Mouse (Mus musculus) lung, embryonic 14.5 days (tissue): ENCODE data around the gene Il2ra. TPM values are rescaled to one million over a fixed set of nuclear protein-coding genes. Genes with fewer than 3 reads are reported as not detected.
A peak's percentile ranks its signal among the peaks of the same experiment; 100 is the strongest.

Source experiments
- ATAC-seq: fragments of 200-750 bp; cut with Nextera tagmentation; 2 replicates; pipeline ENCODE4 v1.8.0; 2017; ENCODE audit warnings: mild to moderate bottlenecking, moderate TSS enrichment, moderate library complexity; ENCODE audit not compliant: insufficient read depth
- DNase-seq: peaks from one replicate; pipeline ENCODE4 v3.0.0-alpha.2; 2015
- H3K27ac ChIP-seq: fragments of 300-500 bp; sonication (generic); 2 replicates; pipeline ENCODE4 v1.5.1; 2014; ENCODE audit warnings: low read depth, mild to moderate bottlenecking, moderate library complexity
- H3K27me3 ChIP-seq: fragments of 300-500 bp; sonication (generic); 2 replicates; pipeline ENCODE4 v1.6.1; 2014; ENCODE audit warnings: low read length, control low read depth; ENCODE audit not compliant: insufficient read depth
- H3K36me3 ChIP-seq: fragments of 300-500 bp; sonication (generic); 2 replicates; pipeline ENCODE4 v1.6.1; 2014; ENCODE audit warnings: control low read depth; ENCODE audit not compliant: insufficient read depth
- H3K4me1 ChIP-seq: fragments of 300-500 bp; sonication (generic); 2 replicates; pipeline ENCODE4 v1.6.1; 2014; ENCODE audit warnings: antibody characterized with exemption, control low read depth; ENCODE audit not compliant: insufficient read depth
- H3K4me2 ChIP-seq: fragments of 300-500 bp; sonication (generic); 2 replicates; pipeline ENCODE4 v1.6.1; 2014; ENCODE audit warnings: mild to moderate bottlenecking
- H3K4me3 ChIP-seq: fragments of 300-500 bp; sonication (generic); 2 replicates; pipeline ENCODE4 v1.5.1; 2014; ENCODE audit warnings: low read depth, low read length
- H3K9ac ChIP-seq: fragments of 300-500 bp; sonication (generic); 2 replicates; pipeline ENCODE4 v1.6.1; 2014
- H3K9me3 ChIP-seq: fragments of 300-500 bp; sonication (generic); 2 replicates; pipeline ENCODE4 v1.6.1; 2016; ENCODE audit warnings: low read depth, low read length, control low read depth
- CTCF ChIP-seq: IDR thresholded peaks from 2 replicates; pipeline ENCODE4 v1.5.1; 2016; ENCODE audit warnings: antibody characterized with exemption, low read depth
- WGBS: fragments of 180-500 bp; shearing (Covaris S2); extraction: QIAGEN DNeasy Blood & Tissue Kit; methylation state at CpG from one replicate; pipeline ENCODE4 v1.1.7; 2014; 5-methylcytosine and 5-hydroxymethylcytosine counted together
- polyA plus RNA-seq: library from polyadenylated mRNA; unstranded; fragments of >200 nt; fragmentation: Nextera tagmentation; extraction: Ambion mirVana; gene quantifications from 2 replicates; pipeline ENCODE4 v1.2.1, GENCODE M21; 2014

Il2ra gene
- polyA plus RNA-seq, 1 experiment from 2014 or later = not detected

DNA sequence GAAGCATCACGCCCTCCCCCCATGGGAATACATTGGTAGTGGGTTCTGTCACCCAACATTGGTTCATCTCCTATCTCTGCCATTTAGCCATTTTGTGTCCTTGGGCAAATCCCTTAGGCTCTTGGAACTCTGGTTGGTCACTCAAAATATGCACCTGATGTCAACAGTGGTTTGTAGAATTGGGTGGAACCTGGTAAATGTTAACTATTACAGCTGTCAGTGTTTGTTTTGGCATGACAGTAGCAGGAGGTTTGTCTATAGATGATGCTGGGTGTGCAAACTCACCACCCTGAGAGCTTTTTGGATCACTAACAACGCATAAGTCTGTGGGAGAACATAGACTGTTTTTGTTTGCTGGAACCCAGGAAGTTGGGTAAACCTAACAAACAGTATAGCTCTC is 76.0 kb downstream of the Il2ra start:
- Histone ChIP-seq H3K27me3 (no peaks in the 10 kb centered on the region), H3K4me2 (no peak overlapping the region), H3K4me3 (no peak overlapping the region), H3K4me1 (no peaks in the 10 kb centered on the region), H3K9me3 (no peaks in the 10 kb centered on the region), H3K36me3 (no peaks in the 10 kb centered on the region), H3K9ac (no peak overlapping the region), H3K27ac (no peak overlapping the region)
- ATAC-seq (no peak), DNase-seq (no peak)
- 78% methylated on average over 2 of the region's 2 CpGs for WGBS
- no peak for TF ChIP-seq CTCF

DNA sequence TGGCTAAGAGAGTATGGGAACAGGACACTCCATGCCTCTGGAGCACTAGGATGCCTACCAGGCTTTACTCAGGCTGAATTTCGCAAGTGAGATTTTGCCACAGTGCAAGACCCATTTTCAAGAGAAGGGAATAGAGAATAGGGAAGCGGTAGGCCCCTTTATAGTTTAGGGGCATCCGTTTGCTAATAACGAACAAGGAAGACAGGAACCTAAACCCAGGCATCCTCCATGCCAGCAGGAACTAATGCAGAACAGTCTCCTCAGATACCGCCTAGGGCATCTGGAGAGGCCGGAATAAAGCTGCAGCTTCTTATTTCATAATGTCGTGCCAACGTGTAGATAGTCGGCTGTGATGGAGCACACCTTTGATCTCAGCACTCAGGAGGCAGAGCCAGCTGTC is 80.0 kb downstream of the Il2ra start:
- Histone ChIP-seq H3K4me1 (no peaks in the 10 kb centered on the region), H3K4me3 (no peak overlapping the region), H3K4me2 (no peak overlapping the region), H3K27me3 (no peaks in the 10 kb centered on the region), H3K27ac (no peak overlapping the region), H3K9ac (no peak overlapping the region), H3K36me3 (no peaks in the 10 kb centered on the region), H3K9me3 (no peaks in the 10 kb centered on the region)
- ATAC-seq = no peak
- DNase-seq = no peak
- WGBS = 77% methylated on average over 9 of the region's 9 CpGs
- TF ChIP-seq CTCF = no peak

- Histone ChIP-seq H3K4me2 (no peak overlapping the region), H3K9me3 (no peaks in the 10 kb centered on the region), H3K27ac (no peak overlapping the region), H3K36me3 (no peaks in the 10 kb centered on the region), H3K4me3 (no peak overlapping the region), H3K4me1 (no peaks in the 10 kb centered on the region), H3K9ac (no peak overlapping the region), H3K27me3 (no peaks in the 10 kb centered on the region)
- 90% methylated on average over 5 of the region's 5 CpGs for WGBS
- no peak for DNase-seq
- TF ChIP-seq CTCF = no peak
- no peak for ATAC-seq
Observed at GRCm38 (mm10) chr2:11727574-11727973, 85.0 kb downstream of the Il2ra start.

DNA sequence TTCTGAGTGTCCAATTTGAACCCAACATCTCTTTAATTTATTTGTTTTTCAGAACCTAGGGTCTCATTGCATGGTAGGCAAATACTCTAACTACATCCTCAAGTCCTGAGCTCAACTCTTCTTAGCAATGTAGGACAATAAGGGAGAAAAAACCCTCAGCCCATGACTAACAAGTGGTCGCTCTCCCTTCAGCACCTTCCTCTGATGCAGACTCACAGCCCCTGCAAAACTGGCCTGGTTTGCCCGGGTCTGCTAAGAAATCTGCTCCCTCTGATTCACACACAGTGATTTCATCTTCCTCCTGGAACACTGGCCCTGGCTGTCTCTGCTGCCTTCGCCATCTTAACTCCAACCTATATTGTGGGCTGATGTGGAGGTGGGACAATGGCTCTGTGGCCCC is 86.5 kb downstream of the Il2ra start:
- Histone ChIP-seq H3K9ac (no peak overlapping the region), H3K36me3 (no peaks in the 10 kb centered on the region), H3K27me3 (no peaks in the 10 kb centered on the region), H3K27ac (no peak overlapping the region), H3K9me3 (no peaks in the 10 kb centered on the region), H3K4me3 (no peak overlapping the region), H3K4me1 (no peaks in the 10 kb centered on the region), H3K4me2 (no peak overlapping the region)
- TF ChIP-seq CTCF = no peak
- DNase-seq (peak; percentile 44), ATAC-seq (no peak)
- 45% methylated on average over 3 of the region's 3 CpGs for WGBS

DNA sequence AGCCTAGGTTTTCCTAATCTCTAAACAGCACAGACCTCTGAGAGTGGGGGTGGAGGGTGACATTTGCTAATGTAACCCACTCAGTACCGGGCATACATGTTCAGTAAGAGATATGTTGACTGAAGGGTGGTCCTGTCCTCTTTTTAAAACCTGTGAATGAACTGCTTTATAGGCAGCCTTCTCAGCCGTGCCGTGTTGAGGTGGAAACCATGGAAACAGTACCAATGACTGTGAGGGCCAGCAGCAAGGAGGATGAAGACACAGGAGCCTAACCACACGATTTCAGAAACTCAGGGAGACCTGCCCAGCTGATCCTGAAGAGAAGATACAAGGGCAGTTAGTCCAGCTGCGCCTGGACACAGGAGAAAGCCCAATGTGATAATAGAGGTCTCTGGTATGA is 90.4 kb downstream of the Il2ra start:
- H3K4me2 ChIP-seq = no peak overlapping the region
- H3K27ac ChIP-seq = no peak overlapping the region
- 64% methylated on average over 5 of the region's 5 CpGs for WGBS

DNA sequence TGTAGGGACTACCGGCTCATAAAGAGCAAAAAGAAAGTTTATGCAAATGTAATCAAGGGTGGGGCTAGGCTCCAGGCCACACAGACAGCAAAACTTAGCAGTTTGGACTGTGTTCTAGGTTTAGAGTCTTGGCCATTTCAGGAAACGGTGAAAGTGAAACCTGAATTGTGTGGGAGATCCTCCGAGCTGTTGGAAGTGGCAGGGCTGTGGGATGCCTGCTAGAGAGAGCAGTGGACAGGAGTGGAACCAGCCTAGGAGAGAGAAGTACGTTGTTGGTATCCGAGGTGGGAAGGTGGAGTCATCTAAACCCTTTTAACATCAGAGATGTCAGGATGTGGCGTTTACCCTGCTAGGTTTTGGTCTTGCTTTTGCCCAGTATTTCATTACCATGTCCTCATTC is 93.2 kb downstream of the Il2ra start:
- Histone ChIP-seq H3K27ac (no peak overlapping the region), H3K27me3 (no peaks in the 10 kb centered on the region), H3K4me1 (no peaks in the 10 kb centered on the region), H3K9me3 (no peaks in the 10 kb centered on the region), H3K36me3 (peaks cover 8% of the 10 kb centered on the region; the same call in 1 of the 2 replicates), H3K4me3 (no peak overlapping the region), H3K9ac (no peak overlapping the region), H3K4me2 (no peak overlapping the region)
- WGBS = 86% methylated on average over 6 of the region's 6 CpGs
- no peak for TF ChIP-seq CTCF
- no peak for ATAC-seq
- DNase-seq = no peak

More for the DNA sequence above, 90.4 kb downstream of the Il2ra start:
- no peak overlapping the region for H3K9ac ChIP-seq
- no peak for TF ChIP-seq CTCF
- ATAC-seq (no peak), DNase-seq (no peak)
- H3K4me3 ChIP-seq = no peak overlapping the region
- H3K9me3 ChIP-seq = no peaks in the 10 kb centered on the region
- no peaks in the 10 kb centered on the region for H3K36me3 ChIP-seq
- no peaks in the 10 kb centered on the region for H3K4me1 ChIP-seq
- no peaks in the 10 kb centered on the region for H3K27me3 ChIP-seq

GRCm38 (mm10) chr2:11738794-11739193 is 96.2 kb downstream of the Il2ra start:
- Histone ChIP-seq H3K9ac (no peak overlapping the region), H3K27ac (no peak overlapping the region), H3K27me3 (no peaks in the 10 kb centered on the region), H3K4me1 (no peaks in the 10 kb centered on the region), H3K9me3 (no peaks in the 10 kb centered on the region), H3K4me3 (no peak overlapping the region), H3K36me3 (peaks cover 37% of the 10 kb centered on the region), H3K4me2 (no peak overlapping the region)
- no peak for TF ChIP-seq CTCF
- DNase-seq (no peak), ATAC-seq (no peak)
- WGBS = 86% methylated on average over 3 of the region's 3 CpGs

DNA sequence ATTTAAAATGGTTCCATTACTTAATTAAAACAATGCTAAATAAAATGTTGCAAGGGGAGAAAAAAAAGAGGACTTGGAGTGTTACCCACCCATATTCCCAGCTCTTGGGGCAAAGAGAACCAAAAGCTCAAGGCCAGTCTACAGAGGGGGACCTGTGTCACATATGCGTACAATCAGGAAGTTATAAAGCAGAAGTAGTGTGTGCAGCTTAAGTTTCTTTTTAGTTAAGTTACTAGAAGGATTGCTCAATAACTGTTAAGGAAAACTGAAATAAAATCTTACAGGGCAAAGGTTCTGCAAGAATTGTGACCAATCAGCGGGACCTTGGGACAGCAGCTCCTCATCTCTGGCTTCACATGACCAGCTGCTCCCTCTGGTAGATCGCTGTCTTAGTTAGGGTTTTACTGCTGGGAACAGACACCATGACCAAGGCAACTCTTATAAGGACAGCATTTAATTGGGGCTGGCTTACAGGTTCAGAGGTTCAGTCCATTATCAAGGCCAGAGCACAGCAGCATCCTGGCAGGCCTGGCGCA is 97.0 kb downstream of the Il2ra start:
- Histone ChIP-seq H3K4me2 (no peak overlapping the region), H3K4me3 (no peak overlapping the region), H3K9ac (no peak overlapping the region), H3K36me3 (peaks cover 37% of the 10 kb centered on the region), H3K27me3 (no peaks in the 10 kb centered on the region), H3K27ac (no peak overlapping the region), H3K9me3 (no peaks in the 10 kb centered on the region), H3K4me1 (no peaks in the 10 kb centered on the region)
- ATAC-seq (no peak), DNase-seq (no peak)
- TF ChIP-seq CTCF = no peak
- WGBS = 96% methylated on average over 4 of the region's 4 CpGs

Other genes starting within 250 kb of the Il2ra start
- gene Pfkfb3, start 88.7 kb upstream of the Il2ra start, polyA plus RNA-seq = 28.8 and 30.0 TPM in 2 replicates
- 145 and 154 TPM in 2 replicates for gene Rbm17, start 38.7 kb upstream of the Il2ra start, polyA plus RNA-seq
- not detected in 2 replicates for gene Gm17490, start 16.5 kb upstream of the Il2ra start, polyA plus RNA-seq
- gene Il15ra, start 62.5 kb downstream of the Il2ra start, polyA plus RNA-seq = 1.6 and 2.2 TPM in 2 replicates
- gene Fbh1, start 134.8 kb downstream of the Il2ra start, polyA plus RNA-seq = 113 and 117 TPM in 2 replicates
- 22.5 and 23.3 TPM in 2 replicates for gene Ankrd16, start 135.1 kb downstream of the Il2ra start, polyA plus RNA-seq